Mouse (Mus musculus) limb, embryonic 11.5 days (tissue): ENCODE data around the gene Cenpc1. TPM values are rescaled to one million over a fixed set of nuclear protein-coding genes. Genes with fewer than 3 reads are reported as not detected.

Source experiments
- ATAC-seq: fragments of 200-750 bp; cut with Nextera tagmentation; 2 replicates; pipeline ENCODE4 v1.8.0; 2017; ENCODE audit warnings: low read depth; ENCODE audit not compliant: insufficient number of reproducible peaks, low FRiP score, low TSS enrichment
- DNase-seq: peaks from one replicate; pipeline ENCODE4 v3.0.0-alpha.2; 2015; ENCODE audit warnings: low spot score
- H3K27ac ChIP-seq: fragments of 300-500 bp; sonication (generic); replicated peaks from 2 replicates; pipeline ENCODE4 v1.5.1; 2014; ENCODE audit warnings: low read depth, mild to moderate bottlenecking, low read length
- H3K27me3 ChIP-seq: fragments of 300-500 bp; sonication (generic); 2 replicates; pipeline ENCODE4 v1.6.1; 2014; ENCODE audit warnings: mild to moderate bottlenecking, low read length, mixed read lengths; ENCODE audit not compliant: control insufficient read depth, insufficient read depth
- H3K36me3 ChIP-seq: fragments of 300-500 bp; sonication (generic); 2 replicates; pipeline ENCODE4 v1.6.1; 2014; ENCODE audit warnings: mild to moderate bottlenecking, low read length, moderate library complexity, mixed read lengths; ENCODE audit not compliant: control insufficient read depth, insufficient read depth
- H3K4me1 ChIP-seq: fragments of 300-500 bp; sonication (generic); 2 replicates; pipeline ENCODE4 v1.6.1; 2014; ENCODE audit warnings: low read length, mixed read lengths; ENCODE audit not compliant: control insufficient read depth, insufficient read depth
- H3K4me2 ChIP-seq: fragments of 300-500 bp; sonication (generic); 2 replicates; pipeline ENCODE4 v1.6.1; 2014; ENCODE audit warnings: low read depth, mild to moderate bottlenecking, moderate library complexity; ENCODE audit not compliant: severe bottlenecking
- H3K4me3 ChIP-seq: fragments of 300-500 bp; sonication (generic); 2 replicates; pipeline ENCODE4 v1.5.1; 2014; ENCODE audit warnings: low read depth, low read length
- H3K9ac ChIP-seq: fragments of 300-500 bp; sonication (generic); 2 replicates; pipeline ENCODE4 v1.6.1; 2014; ENCODE audit warnings: mild to moderate bottlenecking, low read length
- H3K9me3 ChIP-seq: fragments of 300-500 bp; sonication (generic); 2 replicates; pipeline ENCODE4 v1.6.1; 2016; ENCODE audit warnings: low read length; ENCODE audit not compliant: control insufficient read depth
- WGBS: fragments of 180-500 bp; shearing (Covaris S2); extraction: QIAGEN DNeasy Blood & Tissue Kit; methylation state at CpG from one replicate; pipeline ENCODE4 v1.1.7; 2014; 5-methylcytosine and 5-hydroxymethylcytosine counted together
- polyA plus RNA-seq: library from polyadenylated mRNA; unstranded; fragments of >200 nt; fragmentation: Nextera tagmentation; extraction: Ambion mirVana; gene quantifications from 2 replicates; pipeline ENCODE4 v1.2.1, GENCODE M21; 2014

Gene Cenpc1
- polyA plus RNA-seq, 1 experiment from 2014 or later, result 39.7 TPM

DNA sequence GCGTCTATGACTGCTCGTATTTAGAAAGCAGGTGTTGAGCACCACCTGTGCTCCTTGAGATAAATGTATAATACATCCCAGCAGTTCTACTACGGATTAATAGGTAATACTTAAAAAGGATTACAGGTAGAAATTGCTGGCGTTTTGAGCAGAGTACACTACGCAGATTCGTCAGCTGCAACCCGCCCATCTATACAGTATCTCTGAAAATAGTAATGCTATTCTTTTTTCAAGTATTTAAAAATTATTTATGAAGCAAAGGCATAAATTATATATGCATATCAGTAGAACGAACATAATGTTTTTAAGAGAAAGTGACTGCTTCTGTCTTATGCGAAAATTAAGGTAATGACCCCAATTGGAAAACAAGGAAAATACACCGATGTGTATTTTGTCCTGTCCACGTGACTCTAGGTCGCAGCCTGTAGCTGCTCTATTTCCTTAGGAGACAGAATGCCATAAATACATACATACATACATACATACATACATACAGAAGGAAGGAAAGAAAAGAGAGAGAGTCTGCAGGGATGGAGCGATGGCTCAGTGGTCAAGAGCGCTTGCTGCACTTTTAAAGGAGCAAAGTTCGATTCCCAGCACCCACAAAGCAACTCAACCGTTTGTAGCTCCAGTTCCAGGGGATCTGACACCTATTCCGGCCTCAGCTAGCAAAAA lies 630 bp upstream of the Cenpc1 start:
- peak; percentile 71 for ATAC-seq

GRCm38 (mm10) chr5:86063501-86063900 lies 1.9 kb downstream of the Cenpc1 start:
- Histone ChIP-seq H3K4me3 (no peak overlapping the region), H3K4me2 (peak overlapping the region; percentile 12; the same call in 1 of the 2 replicates), H3K9me3 (no peaks in the 10 kb centered on the region), H3K36me3 (no peaks in the 10 kb centered on the region), H3K27me3 (no peaks in the 10 kb centered on the region), H3K27ac (no peak overlapping the region), H3K9ac (no peak overlapping the region), H3K4me1 (no peaks in the 10 kb centered on the region)
- 100% methylated on average over 1 of the region's 1 CpGs for WGBS
- ATAC-seq (no peak), DNase-seq (no peak)

More for the DNA sequence above, 630 bp upstream of the Cenpc1 start:
- Histone ChIP-seq H3K4me3 (peak overlapping the region; percentile 74), H3K27ac (0 out of 2 replicates have a peak overlapping the region, but pooled peaks have one; percentile 52), H3K9ac (0 out of 2 replicates have a peak overlapping the region, but pooled peaks have one; percentile 37), H3K27me3 (no peaks in the 10 kb centered on the region), H3K36me3 (no peaks in the 10 kb centered on the region), H3K4me1 (no peaks in the 10 kb centered on the region), H3K9me3 (no peaks in the 10 kb centered on the region), H3K4me2 (peak overlapping the region; percentile 48)
- under 1% methylated on average over 17 of the region's 17 CpGs for WGBS
- DNase-seq, result no peak

DNA sequence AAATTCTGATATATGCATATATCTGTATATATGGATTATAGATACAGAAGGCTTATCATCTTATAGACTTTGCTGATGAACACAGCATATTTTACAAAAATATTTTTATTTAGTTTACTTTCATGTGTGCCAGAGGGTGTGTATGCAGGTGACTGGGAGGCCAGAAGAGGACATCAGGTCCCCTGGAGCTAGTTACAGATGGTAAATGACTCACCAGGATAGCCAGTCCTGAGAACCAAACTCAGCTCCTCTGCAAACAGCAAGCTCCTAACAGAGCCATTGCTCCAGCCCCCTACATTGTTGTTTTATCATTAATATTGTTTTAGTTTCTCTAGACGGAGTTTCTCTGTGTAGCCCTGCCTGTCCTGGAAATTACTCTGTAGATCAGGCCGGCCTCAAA lies 35.6 kb downstream of the Cenpc1 start:
- no peak overlapping the region for H3K4me2 ChIP-seq
- no peak overlapping the region for H3K27ac ChIP-seq
- no peak for ATAC-seq
- no peak overlapping the region for H3K4me3 ChIP-seq
- H3K36me3 ChIP-seq, result peaks cover 4% of the 10 kb centered on the region; the same call in 1 of the 2 replicates
- no peak for DNase-seq
- H3K9ac ChIP-seq, result no peak overlapping the region
- no peaks in the 10 kb centered on the region for H3K4me1 ChIP-seq
- no peaks in the 10 kb centered on the region for H3K9me3 ChIP-seq
- no peaks in the 10 kb centered on the region for H3K27me3 ChIP-seq
- WGBS, result 83% methylated on average over 2 of the region's 2 CpGs

GRCm38 (mm10) chr5:85996545-85997510 lies 68.6 kb downstream of the Cenpc1 start:
- H3K9me3 ChIP-seq, result no peaks in the 10 kb centered on the region
- WGBS, result 87% methylated on average over 6 of the region's 6 CpGs

GRCm38 (mm10) chr5:85994551-85994950 lies 70.8 kb downstream of the Cenpc1 start:
- H3K4me3 ChIP-seq, result no peak overlapping the region
- H3K27me3 ChIP-seq, result no peaks in the 10 kb centered on the region
- DNase-seq, result no peak
- H3K4me1 ChIP-seq, result no peaks in the 10 kb centered on the region
- no peak overlapping the region for H3K4me2 ChIP-seq
- no peak overlapping the region for H3K27ac ChIP-seq
- H3K36me3 ChIP-seq, result no peaks in the 10 kb centered on the region
- ATAC-seq, result no peak
- H3K9ac ChIP-seq, result no peak overlapping the region
- 77% methylated on average over 1 of the region's 1 CpGs for WGBS
- H3K9me3 ChIP-seq, result no peaks in the 10 kb centered on the region

More at GRCm38 (mm10) chr5:85996545-85997510, 68.6 kb downstream of the Cenpc1 start:
- Histone ChIP-seq H3K27me3 (no peaks in the 10 kb centered on the region), H3K4me1 (no peaks in the 10 kb centered on the region), H3K27ac (no peak overlapping the region), H3K36me3 (no peaks in the 10 kb centered on the region), H3K4me3 (no peak overlapping the region), H3K9ac (no peak overlapping the region), H3K4me2 (no peak overlapping the region)
- peak; percentile 2 for DNase-seq
- ATAC-seq, result no peak

DNA sequence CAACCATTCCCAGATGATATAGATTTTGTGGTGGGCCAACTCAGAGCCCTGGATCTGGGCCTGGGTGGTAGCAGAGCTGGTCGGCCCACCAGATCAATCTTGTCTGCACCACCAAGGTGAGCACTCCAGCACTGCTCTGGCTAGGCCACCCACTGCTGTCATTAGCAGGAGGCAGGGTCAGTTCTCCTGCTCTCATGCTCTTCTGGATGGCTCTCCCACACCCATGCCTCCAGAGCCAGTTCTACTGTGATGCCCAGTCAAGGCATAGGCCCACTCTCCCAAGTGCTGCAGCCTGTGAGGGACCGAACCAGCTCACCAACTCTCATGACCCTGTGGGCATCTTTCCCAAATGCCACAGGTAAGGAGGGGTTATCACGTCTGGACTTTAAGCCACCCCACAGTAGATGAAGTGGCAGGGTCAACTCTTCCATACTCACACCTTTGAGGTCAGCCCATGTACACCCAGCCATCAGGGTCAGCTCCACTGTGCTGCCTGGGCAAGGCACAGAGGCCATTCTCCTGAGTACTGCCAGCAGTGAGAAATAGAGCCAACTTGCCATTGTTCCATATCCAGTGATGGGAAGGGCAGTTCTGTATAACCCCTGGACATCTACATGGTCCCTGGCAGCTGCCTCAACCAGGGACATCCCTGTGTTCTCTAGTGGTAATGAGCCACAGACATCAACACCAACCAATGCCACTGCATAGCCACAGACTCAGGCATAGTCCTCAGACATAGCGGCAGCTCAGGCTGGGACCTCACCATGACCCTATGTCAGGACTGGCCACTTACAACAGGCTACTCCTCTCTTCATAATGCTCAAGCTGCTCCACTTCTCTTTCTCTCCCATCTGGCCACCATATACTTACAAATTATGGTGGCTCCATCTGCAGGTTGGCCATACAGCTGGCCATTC lies 72.3 kb downstream of the Cenpc1 start:
- no peaks in the 10 kb centered on the region for H3K36me3 ChIP-seq
- no peak overlapping the region for H3K4me3 ChIP-seq
- ATAC-seq (no peak), DNase-seq (no peak)
- no peaks in the 10 kb centered on the region for H3K9me3 ChIP-seq
- no peak overlapping the region for H3K9ac ChIP-seq
- H3K27me3 ChIP-seq, result no peaks in the 10 kb centered on the region
- H3K4me1 ChIP-seq, result no peaks in the 10 kb centered on the region
- no peak overlapping the region for H3K27ac ChIP-seq
- 88% methylated on average over 4 of the region's 4 CpGs for WGBS
- H3K4me2 ChIP-seq, result no peak overlapping the region

DNA sequence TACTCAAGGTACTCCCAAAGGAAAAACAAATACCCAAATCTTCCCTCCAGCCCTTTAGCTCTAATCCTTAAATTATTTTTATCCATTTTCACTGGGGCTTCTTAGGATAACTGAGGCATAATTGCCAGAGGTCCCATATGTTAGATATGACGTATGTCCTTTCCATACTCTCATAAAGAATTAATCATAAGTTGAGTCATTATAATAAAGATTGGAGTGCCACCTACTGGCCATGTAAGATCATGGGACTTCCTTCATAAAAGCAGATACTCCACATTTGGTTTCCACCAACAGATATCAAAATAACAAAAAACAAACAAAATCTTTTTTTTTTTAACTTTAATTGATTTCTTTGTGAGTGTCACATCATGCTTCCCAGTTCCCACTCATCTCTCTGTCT lies 73.3 kb downstream of the Cenpc1 start:
- H3K4me2 ChIP-seq, result no peak overlapping the region
- H3K4me1 ChIP-seq, result no peaks in the 10 kb centered on the region
- H3K27me3 ChIP-seq, result no peaks in the 10 kb centered on the region
- DNase-seq (no peak), ATAC-seq (no peak)
- H3K27ac ChIP-seq, result no peak overlapping the region
- no peaks in the 10 kb centered on the region for H3K36me3 ChIP-seq
- H3K9me3 ChIP-seq, result no peaks in the 10 kb centered on the region
- WGBS, result 38% methylated on average over 1 of the region's 1 CpGs
- no peak overlapping the region for H3K4me3 ChIP-seq
- H3K9ac ChIP-seq, result no peak overlapping the region

- WGBS, result 93% methylated on average over 2 of the region's 2 CpGs
These were observed 77.9 kb downstream of the Cenpc1 start for GRCm38 (mm10) chr5:85987516-85987863.

More at GRCm38 (mm10) chr5:85987516-85987863, 77.9 kb downstream of the Cenpc1 start:
- Histone ChIP-seq H3K4me3 (no peak overlapping the region), H3K4me1 (no peaks in the 10 kb centered on the region), H3K9ac (no peak overlapping the region), H3K4me2 (no peak overlapping the region), H3K27ac (no peak overlapping the region), H3K9me3 (no peaks in the 10 kb centered on the region), H3K27me3 (no peaks in the 10 kb centered on the region), H3K36me3 (no peaks in the 10 kb centered on the region)
- no peak for DNase-seq
- no peak for ATAC-seq
